Mouse (Mus musculus): ENCODE measurements around the gene Gys2.
A peak's percentile ranks its signal among the peaks of the same experiment; 100 is the strongest.
"Not testable (repeated sequence)": the region's sequence is repeated elsewhere in the genome, so short reads cannot be mapped to it uniquely, and the experiment has no call there.

The Gys2 gene

DNA sequence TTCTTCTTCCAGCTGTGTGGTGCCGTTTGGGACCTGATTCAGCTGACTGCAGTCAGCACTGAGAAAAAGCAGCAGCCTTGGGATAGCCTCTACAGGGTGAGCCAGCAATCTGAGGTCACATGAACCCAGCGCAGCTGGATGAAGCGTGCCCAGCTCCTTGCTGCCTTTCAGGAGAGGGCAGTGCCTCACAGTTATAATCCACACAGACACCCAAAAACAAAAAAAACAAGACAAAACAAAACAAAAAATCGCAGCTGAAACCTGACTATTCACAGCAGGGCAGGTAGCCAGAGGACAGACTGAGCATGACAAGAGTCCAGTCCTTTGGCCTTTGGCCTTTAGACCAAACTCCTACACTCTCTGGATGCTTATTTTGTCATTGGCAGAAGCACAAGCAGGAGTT is at the start of gene Gys2:
Gene Gys2, minus strand, starts transcription at position 309 of the 403 bp plus-strand sequence.
- DNase-seq: no peak

- no peak for DNase-seq
These were observed 48.7 kb upstream of the Gys2 start for GRCm38 (mm10) chr6:142521591-142522110.

- no peak for DNase-seq
These were observed 46.2 kb upstream of the Gys2 start for GRCm38 (mm10) chr6:142519110-142519509.

DNA sequence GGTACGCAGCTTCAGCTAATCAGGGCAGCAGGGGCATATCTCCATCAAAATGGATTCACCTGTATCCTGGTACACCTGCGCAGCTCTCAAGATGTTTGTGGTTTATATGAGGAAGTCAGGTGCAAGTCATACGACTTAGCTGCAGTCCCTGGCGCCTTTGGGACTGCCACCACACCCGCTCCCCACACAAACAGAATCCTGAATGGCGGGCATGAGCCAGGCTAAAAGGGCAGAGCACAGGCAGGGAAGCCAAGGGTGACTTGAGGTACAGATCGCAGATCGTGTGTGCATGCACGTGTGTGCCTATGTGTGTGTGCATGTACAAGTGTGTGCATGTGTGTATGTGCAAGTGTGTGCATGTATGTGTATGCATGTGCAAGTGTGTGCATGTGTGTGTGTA is 42.5 kb upstream of the Gys2 start:
- not testable (repeated sequence) for DNase-seq

DNA sequence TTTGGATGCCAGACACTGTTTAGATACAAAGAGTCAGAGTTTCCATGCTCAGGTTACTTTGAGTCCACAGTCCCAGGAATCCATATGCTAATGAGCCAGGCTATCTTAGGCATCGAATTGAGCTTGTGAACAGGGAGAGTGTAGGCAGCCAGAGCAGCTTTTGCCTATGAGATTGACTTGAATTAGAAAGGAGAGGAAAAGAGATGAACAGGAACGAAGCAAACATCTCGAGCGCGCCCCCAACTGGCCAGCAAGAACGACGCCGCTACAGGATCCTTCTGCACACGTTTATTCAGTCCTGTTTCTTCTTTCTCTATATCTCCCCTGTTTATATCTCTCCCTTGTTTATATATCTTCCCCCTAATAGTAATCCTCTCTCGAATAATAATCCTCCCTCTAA is 42.0 kb upstream of the Gys2 start:
- peak; percentile 85 for DNase-seq

GRCm38 (mm10) chr6:142512902-142513301 is 40.0 kb upstream of the Gys2 start:
- DNase-seq: no peak

DNA sequence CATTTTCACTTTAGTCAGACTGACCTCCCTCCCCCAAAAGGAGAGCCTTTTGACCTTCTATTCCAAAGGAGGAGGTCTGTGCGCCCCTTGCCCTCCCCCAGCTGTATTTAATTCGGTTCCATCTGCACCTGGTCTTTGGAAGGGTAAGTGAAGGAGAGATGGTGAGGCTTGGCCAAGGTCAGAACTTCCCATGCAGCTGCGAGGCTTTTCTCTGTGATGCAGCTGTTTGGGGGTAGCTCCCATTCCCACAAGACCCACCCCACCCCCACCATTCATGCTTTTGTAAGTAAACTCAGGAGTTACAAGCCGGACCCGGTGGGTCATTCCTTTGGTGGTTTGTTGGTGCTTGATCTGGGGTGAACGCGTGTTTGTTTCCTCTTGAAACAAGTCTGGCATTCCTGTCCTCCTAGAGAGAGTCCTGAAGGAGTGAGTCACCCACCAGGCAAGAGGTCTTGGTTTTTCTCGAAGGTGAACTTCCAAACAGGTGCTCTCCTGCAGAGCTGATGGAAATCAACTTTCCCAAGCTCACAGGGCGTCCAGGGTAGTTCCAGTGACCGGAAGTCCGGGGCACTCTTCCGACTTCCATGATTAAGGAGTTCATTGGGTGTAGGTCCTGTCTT is 38.7 kb upstream of the Gys2 start:
- no peak for DNase-seq

DNA sequence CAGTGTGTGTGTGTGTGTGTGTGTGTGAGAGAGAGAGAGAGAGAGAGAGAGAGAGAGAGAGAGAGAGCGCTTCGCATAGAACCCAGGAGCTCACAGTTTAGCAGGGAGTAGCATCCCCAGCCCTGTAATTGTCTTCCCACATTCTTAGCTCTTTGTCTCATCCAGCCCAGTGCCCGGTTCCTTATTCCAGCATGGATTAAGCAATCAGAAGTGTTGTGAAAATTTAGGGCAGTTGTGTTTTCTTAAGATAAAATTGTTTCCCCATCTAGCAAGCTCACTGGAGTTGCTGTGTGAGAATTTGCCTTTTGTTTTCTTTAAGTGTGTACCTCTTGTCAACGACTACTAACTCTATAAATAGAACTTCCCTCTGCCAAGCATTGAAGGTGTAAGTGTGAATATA is 35.8 kb upstream of the Gys2 start:
- no peak for DNase-seq

DNA sequence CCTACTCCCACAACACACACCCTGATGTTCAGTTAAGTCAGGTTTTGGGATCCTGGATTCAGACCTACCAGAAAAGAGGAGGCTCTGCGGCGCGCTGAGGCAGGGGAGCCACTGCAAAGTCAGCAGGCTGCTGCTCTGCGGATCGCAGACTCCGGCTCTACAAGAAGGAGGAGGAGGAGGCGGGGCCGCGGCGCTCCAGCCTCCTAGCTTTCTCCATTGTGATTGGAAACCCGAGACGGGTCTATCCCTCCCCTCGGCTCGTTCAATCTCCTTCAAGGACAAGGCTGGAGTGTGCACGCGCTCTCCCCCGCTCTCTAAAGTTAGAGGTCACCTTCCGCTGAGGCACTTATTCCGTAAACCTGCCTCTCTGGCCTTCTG is 34.9 kb upstream of the Gys2 start, which contains the start of gene Ldhb:
Gene Ldhb, minus strand, starts transcription at position 173 of the 378 bp plus-strand sequence.
- DNase-seq: peak; percentile 95

DNA sequence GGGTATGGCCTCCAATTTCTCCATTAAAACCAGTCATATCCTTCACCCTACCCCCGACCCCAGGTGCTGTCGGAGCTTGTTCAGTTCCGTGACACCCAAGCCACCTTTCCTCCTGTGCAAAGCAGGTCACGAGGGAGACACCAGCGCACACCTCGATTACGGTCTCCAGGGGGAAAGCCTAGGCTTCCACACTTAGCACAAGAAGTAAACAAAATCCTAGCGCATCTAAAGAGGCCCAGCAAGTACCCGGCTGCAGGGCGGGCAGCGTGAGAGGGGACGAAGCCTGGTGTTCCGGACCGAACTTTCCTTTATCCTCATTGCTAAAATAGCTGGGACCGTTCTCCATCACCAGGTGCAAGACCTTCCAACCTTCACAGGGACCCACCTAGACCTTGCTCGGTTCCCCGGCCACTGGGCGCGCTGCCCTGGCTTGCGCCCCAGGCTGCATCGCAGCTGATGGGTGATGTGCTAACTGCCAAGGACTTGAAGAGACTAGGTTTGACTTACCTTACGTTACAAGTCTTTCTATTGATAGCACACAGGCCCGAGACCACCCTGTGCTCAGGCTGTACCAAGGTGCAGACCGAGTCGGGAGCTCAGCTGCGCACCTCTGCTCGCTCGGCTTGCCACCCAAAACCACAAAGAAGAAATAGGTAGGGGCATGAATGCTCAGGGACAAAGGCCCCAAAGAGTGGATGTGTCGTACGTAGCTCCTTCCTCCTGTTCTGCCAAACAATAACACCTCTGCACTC is 34.3 kb upstream of the Gys2 start:
- peak; percentile 19 for DNase-seq

DNA sequence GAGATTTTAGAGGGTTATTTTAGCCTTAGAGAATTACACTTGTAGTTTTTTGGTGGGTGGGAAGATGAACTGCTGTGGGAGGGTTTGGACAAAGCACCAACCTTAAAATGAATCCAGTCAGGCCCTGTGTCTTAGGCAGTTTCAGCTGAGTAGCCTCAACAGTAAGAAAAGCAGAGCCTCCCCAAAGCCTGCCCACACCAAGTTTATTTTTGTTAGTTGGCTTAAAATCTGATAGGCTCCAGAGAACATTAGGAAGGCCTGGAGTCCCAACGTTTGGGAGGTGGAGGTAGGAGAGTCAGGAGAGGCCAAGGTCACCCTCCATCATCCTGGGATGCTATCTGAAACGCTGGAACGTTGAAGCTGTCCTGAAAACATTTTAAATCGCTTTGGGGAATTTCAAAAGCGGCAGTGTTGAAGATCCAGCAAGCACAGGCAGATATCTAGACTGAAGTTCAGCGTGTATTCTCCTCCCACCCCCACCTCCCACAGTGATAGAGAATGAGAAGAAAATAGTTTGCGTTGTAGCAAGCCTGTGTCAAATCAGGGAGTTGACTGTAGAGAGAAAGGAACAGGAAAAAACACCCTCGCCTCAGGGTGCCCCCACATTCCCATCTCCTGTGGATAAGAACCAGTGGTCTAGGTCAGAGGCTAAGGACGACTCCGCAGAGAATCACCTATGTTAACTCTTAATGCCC is 33.6 kb upstream of the Gys2 start:
- DNase-seq: peak; percentile 28

- no peak for DNase-seq
These were observed 30.7 kb upstream of the Gys2 start for GRCm38 (mm10) chr6:142503601-142504000.

GRCm38 (mm10) chr6:142502519-142503125 is 29.7 kb upstream of the Gys2 start:
- DNase-seq: no peak

DNA sequence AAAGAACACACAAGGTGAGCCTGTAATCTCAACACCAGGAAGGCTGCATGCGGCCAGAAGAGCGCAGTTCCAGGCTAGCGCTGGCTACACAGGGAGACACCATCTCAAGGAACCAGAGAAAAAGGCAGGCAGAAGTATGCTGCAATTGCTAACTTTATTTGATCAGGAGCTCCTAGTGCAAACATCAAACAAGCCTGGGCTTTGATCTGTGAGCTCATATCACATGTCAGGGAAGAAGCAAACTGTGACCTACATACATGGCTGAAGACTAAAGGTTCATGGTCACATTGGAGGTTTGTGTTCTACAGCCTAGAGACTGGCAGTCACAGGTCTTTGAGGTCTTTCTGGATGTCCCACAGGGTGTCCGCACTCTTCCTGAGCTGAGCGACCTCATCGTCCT is 17.2 kb upstream of the Gys2 start:
- not testable (repeated sequence) for DNase-seq

GRCm38 (mm10) chr6:142487638-142488037 is 14.7 kb upstream of the Gys2 start:
- DNase-seq: no peak

GRCm38 (mm10) chr6:142485478-142486123 is 12.7 kb upstream of the Gys2 start:
- no peak for DNase-seq

DNA sequence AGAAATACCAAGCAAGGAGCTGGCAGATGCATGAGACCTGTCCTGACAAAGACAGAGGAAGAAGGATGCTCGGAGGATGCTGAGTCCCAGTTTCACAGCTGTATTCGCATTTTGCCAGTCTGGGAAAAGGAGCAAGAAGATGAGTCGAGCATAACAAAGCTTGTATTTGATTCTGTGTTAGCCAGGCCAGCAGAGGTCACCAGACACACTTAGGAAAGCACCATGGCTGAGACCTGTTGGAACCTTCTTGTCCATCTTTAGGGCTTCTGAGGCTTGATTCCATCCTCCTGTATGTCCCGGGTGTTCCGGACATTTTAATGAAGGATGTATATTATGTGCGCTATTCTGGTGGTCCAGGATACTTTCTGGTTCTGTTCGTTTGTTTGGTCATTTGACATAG is 4.3 kb upstream of the Gys2 start:
- no peak for DNase-seq

- no peak for DNase-seq
These were observed 1.8 kb downstream of the Gys2 start for GRCm38 (mm10) chr6:142471141-142471540.

DNA sequence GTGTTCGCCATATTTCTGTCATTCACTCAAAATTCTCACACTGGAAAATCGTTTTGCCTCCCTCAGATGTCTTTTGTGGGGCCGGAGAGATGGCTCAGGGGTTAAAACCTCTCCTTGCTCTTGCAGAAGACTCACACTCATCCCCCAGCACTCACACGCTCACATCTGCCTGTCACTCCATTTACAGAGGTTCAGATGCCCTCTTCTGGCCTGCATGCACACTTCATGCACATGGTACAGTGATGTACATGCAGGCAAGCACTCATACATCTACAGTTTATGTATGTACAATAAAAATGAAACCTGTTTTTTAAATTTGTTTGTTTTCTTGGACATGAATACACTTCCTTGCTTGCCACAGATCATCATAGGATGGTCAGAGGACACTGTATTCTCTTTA is 3.3 kb downstream of the Gys2 start:
- no peak for DNase-seq

GRCm38 (mm10) chr6:142462194-142462593 is 10.7 kb downstream of the Gys2 start:
- no peak for DNase-seq

DNA sequence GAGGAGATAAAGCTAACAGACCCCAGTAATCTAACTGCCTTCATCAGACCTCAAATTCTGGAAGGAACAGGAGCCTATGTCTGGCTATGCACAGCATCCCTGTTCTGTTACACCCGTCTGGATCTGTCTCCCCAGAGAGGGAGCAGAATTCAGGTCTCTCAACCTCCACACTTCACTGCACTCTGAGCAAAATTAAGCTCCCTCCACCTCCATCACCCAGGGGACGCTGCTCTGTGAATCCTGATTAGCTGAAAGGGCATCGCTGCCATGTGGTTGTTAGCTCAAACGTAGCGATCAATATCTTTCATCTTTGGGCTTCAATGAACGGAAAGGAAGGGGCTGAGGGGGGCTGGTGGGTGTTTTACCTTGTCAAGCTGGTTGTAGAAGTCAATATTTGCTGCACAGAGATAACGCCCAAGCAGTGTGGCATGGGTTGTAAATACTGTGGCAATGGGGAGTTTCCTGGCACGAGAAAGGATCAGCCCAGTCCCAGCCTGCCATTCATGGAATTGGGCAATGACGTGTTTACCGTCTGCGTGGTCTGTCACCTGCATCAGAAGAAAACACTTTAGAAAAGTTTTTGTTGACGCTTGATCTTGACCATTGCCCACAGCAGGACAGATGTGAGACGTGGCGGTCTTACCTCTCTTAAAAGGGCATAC is 13.8 kb downstream of the Gys2 start:
- DNase-seq: no peak

- DNase-seq: no peak
These were observed 14.9 kb downstream of the Gys2 start for GRCm38 (mm10) chr6:142458010-142458409.
